Comparison of ENCODE assay signal across 8 mouse cellular contexts in genomic region chr1:136781561-136782025, GRCm38 (mm10).
DNase-seq lines count a peak whose midpoint lies in the region; ATAC-seq and TF ChIP-seq lines count a peak whose summit lies in the region.

No protein-coding gene starts in this region.

- peaks cover 11% of the 10 kb centered on the region for H3K27me3 ChIP-seq in embryonic facial prominence, embryonic 10.5 days (replicated peaks; ENCODE audit: low read depth, poor library complexity, severe bottlenecking)
- no peaks in the 10 kb centered on the region for H3K27me3 ChIP-seq in intestine, embryonic 14.5 days (replicated peaks; ENCODE audit: control insufficient read depth, insufficient read depth, low read length)
- H3K27me3 ChIP-seq in liver, embryonic 13.5 days, result no peaks in the 10 kb centered on the region
- peaks cover 30% of the 10 kb centered on the region for H3K27me3 ChIP-seq in neural tube, embryonic 13.5 days

- H3K9ac ChIP-seq in intestine, embryonic 14.5 days (ENCODE audit: low read length), result 0 out of 2 replicates have a peak overlapping the region, but pooled peaks have one; percentile 13
- H3K9ac ChIP-seq in liver, embryonic 13.5 days, result no peak overlapping the region
- H3K9ac ChIP-seq in neural tube, embryonic 13.5 days, result peak overlapping the region; percentile 31; the same call in 1 of the 2 replicates

- peak overlapping the region; percentile 46 for H3K4me2 ChIP-seq in intestine, embryonic 14.5 days (ENCODE audit: low read length)
- H3K4me2 ChIP-seq in liver, embryonic 13.5 days, result peak overlapping the region; percentile 37
- H3K4me2 ChIP-seq in neural tube, embryonic 13.5 days, result peak overlapping the region; percentile 53

- peak overlapping the region; percentile 50 for H3K4me3 ChIP-seq in layer of hippocampus, adult 2 months
- peak overlapping the region; percentile 34 for H3K4me3 ChIP-seq in embryonic facial prominence, embryonic 10.5 days
- H3K4me3 ChIP-seq in intestine, embryonic 14.5 days (ENCODE audit: low read depth, low read length), result peak overlapping the region; percentile 19; the same call in 1 of the 2 replicates
- no peak overlapping the region for H3K4me3 ChIP-seq in liver, embryonic 13.5 days (replicated peaks)
- H3K4me3 ChIP-seq in neural tube, embryonic 13.5 days, result peak overlapping the region; percentile 34

- TF ChIP-seq CTCF in layer of hippocampus, adult 2 months (conservative IDR thresholded peaks at IDR 0.05), result no peak

- WGBS in embryonic facial prominence, embryonic 10.5 days, result 52% methylated on average over 18 of the region's 18 CpGs
- WGBS in intestine, embryonic 14.5 days, result 27% methylated on average over 18 of the region's 18 CpGs
- WGBS in liver, embryonic 13.5 days (ENCODE audit: insufficient replicate concordance), result 62% methylated on average over 18 of the region's 18 CpGs
- 13% methylated on average over 18 of the region's 18 CpGs for WGBS in neural tube, embryonic 13.5 days

- no peak for ATAC-seq in intestine, embryonic 14.5 days (replicated peaks; ENCODE audit: low FRiP score, low TSS enrichment, low read depth)
- ATAC-seq in liver, embryonic 13.5 days (ENCODE audit: low read depth), result no peak
- ATAC-seq in neural tube, embryonic 13.5 days (ENCODE audit: low read depth), result peak; percentile 72

- no peaks in the 10 kb centered on the region for H3K9me3 ChIP-seq in embryonic facial prominence, embryonic 10.5 days
- no peaks in the 10 kb centered on the region for H3K9me3 ChIP-seq in intestine, embryonic 14.5 days (ENCODE audit: control insufficient read depth, low read length)
- no peaks in the 10 kb centered on the region for H3K9me3 ChIP-seq in liver, embryonic 13.5 days (replicated peaks)
- H3K9me3 ChIP-seq in neural tube, embryonic 13.5 days, result no peaks in the 10 kb centered on the region

- H3K27ac ChIP-seq in layer of hippocampus, adult 2 months, result no peak overlapping the region
- H3K27ac ChIP-seq in embryonic facial prominence, embryonic 10.5 days (replicated peaks), result peak overlapping the region; percentile 48; the same call in 1 of the 2 replicates
- 0 out of 2 replicates have a peak overlapping the region, but pooled peaks have one; percentile 4 for H3K27ac ChIP-seq in intestine, embryonic 14.5 days (ENCODE audit: low read depth)
- no peak overlapping the region for H3K27ac ChIP-seq in liver, embryonic 13.5 days
- H3K27ac ChIP-seq in neural tube, embryonic 13.5 days (replicated peaks), result no peak overlapping the region; the same call in 1 of the 2 replicates

- DNase-seq in layer of hippocampus, adult 2 months (ENCODE audit: low spot score in 2 of 2), result no peak
- DNase-seq in layer of hippocampus, adult 8-10 months (ENCODE audit: low spot score in 2 of 2), result no peak
- peak; percentile 31 for DNase-seq in embryonic facial prominence, embryonic 10.5 days (ENCODE audit: low spot score)
- DNase-seq in intestine, embryonic 14.5 days (ENCODE audit: low spot score), result peak; percentile 65
- no peak for DNase-seq in liver, embryonic 13.5 days
- no peak for DNase-seq in urinary bladder, postnatal 10 days (ENCODE audit: low spot score)
- no peak for DNase-seq in spleen, adult 12 weeks (ENCODE audit: low spot score)

- no peaks in the 10 kb centered on the region for H3K36me3 ChIP-seq in embryonic facial prominence, embryonic 10.5 days (replicated peaks)
- H3K36me3 ChIP-seq in intestine, embryonic 14.5 days (ENCODE audit: control insufficient read depth, insufficient read depth, low read length), result no peaks in the 10 kb centered on the region
- no peaks in the 10 kb centered on the region for H3K36me3 ChIP-seq in liver, embryonic 13.5 days
- no peaks in the 10 kb centered on the region for H3K36me3 ChIP-seq in neural tube, embryonic 13.5 days

- peaks cover 24% of the 10 kb centered on the region for H3K4me1 ChIP-seq in embryonic facial prominence, embryonic 10.5 days
- peaks cover 24% of the 10 kb centered on the region for H3K4me1 ChIP-seq in intestine, embryonic 14.5 days (replicated peaks; ENCODE audit: control insufficient read depth, insufficient read depth, low read length)
- H3K4me1 ChIP-seq in liver, embryonic 13.5 days (replicated peaks), result peaks cover 8% of the 10 kb centered on the region; the same call in 1 of the 2 replicates
- peaks cover 36% of the 10 kb centered on the region for H3K4me1 ChIP-seq in neural tube, embryonic 13.5 days (replicated peaks)

Comparison
In these comparisons a context has a peak if more than half of its experiments do, and no peak if none do; other contexts are left out.
1. DNase-seq: peak in embryonic facial prominence, embryonic 10.5 days (single experiment) and intestine, embryonic 14.5 days (single experiment); none in layer of hippocampus, adult 2 months (0 of 2), layer of hippocampus, adult 8-10 months (0 of 2), liver, embryonic 13.5 days (single experiment), urinary bladder, postnatal 10 days (single experiment) and spleen, adult 12 weeks (single experiment).
2. H3K27ac ChIP-seq: peak in embryonic facial prominence, embryonic 10.5 days (single experiment) and intestine, embryonic 14.5 days (single experiment); none in layer of hippocampus, adult 2 months (single experiment), liver, embryonic 13.5 days (single experiment) and neural tube, embryonic 13.5 days (single experiment).
3. Peak in every context shown above with its lines, with median percentiles within 50 percentile points of each other: H3K4me2 ChIP-seq.